Mouse (Mus musculus) forebrain, embryonic 10.5 days (tissue): ENCODE results near the gene Gm10203. TPM values are rescaled to one million over a fixed set of nuclear protein-coding genes. Genes with fewer than 3 reads are reported as not detected.
A peak's percentile ranks its signal among the peaks of the same experiment; 100 is the strongest.
"Not testable (repeated sequence)": the region's sequence is repeated elsewhere in the genome, so short reads cannot be mapped to it uniquely, and the experiment has no call there.

ENCODE experiments used
- DNase-seq: peaks from one replicate; pipeline ENCODE4 v3.0.0-alpha.2; 2017; ENCODE audit warnings: low spot score; ENCODE audit errors: extremely low spot score
- H3K27ac ChIP-seq: fragments of 300-500 bp; sonication (generic); 2 replicates; pipeline ENCODE4 v1.5.1; 2016; ENCODE audit warnings: mild to moderate bottlenecking
- H3K27me3 ChIP-seq: fragments of 300-500 bp; sonication (generic); 2 replicates; pipeline ENCODE4 v1.6.1; 2016; ENCODE audit warnings: mild to moderate bottlenecking; ENCODE audit not compliant: poor library complexity, severe bottlenecking
- H3K36me3 ChIP-seq: fragments of 300-500 bp; sonication (generic); replicated peaks from 2 replicates; pipeline ENCODE4 v1.6.1; 2016; ENCODE audit warnings: mild to moderate bottlenecking, moderate library complexity
- H3K4me1 ChIP-seq: fragments of 300-500 bp; sonication (generic); 2 replicates; pipeline ENCODE4 v1.6.1; 2016
- H3K4me3 ChIP-seq: fragments of 300-500 bp; sonication (generic); 2 replicates; pipeline ENCODE4 v1.5.1; 2016; ENCODE audit warnings: mild to moderate bottlenecking, moderate library complexity
- H3K9me3 ChIP-seq: fragments of 300-500 bp; sonication (generic); 2 replicates; pipeline ENCODE4 v1.6.1; 2016; ENCODE audit warnings: mild to moderate bottlenecking, moderate library complexity
- WGBS: fragments of 180-500 bp; shearing (Covaris S2); methylation state at CpG from one replicate; pipeline ENCODE4 v1.1.7; 2016; 5-methylcytosine and 5-hydroxymethylcytosine counted together
- polyA plus RNA-seq: library from polyadenylated mRNA; unstranded; fragments of >200 nt; fragmentation: Nextera tagmentation; extraction: Ambion mirVana; gene quantifications from 2 replicates; pipeline ENCODE4 v1.2.1, GENCODE M21; 2016

The Gm10203 gene
- polyA plus RNA-seq, 1 experiment from 2014 or later = not detected

GRCm38 (mm10) chr6:149139471-149139870 lies 9.5 kb downstream of the Gm10203 start, which contains the start of gene Etfbkmt:
TSS of gene Etfbkmt (plus strand) at chr6:149139849.
- H3K9me3 ChIP-seq = no peaks in the 10 kb centered on the region; the same call in 1 of the 2 replicates
- no peak within 1 kb of the TSS for H3K27ac ChIP-seq
- no peak for DNase-seq
- no peaks in the 10 kb centered on the region for H3K27me3 ChIP-seq
- H3K36me3 ChIP-seq = peaks cover 14% of the 10 kb centered on the region
- no peak within 1 kb of the TSS for H3K4me3 ChIP-seq
- H3K4me1 ChIP-seq = peaks cover 24% of the 10 kb centered on the region
- 94% methylated on average over 1 of the region's 1 CpGs for WGBS

GRCm38 (mm10) chr6:149141393-149142173 lies 11.6 kb downstream of the Gm10203 start:
- H3K4me3 ChIP-seq = peak overlapping the region; percentile 63

GRCm38 (mm10) chr6:149145143-149145542 lies 15.2 kb downstream of the Gm10203 start:
- Histone ChIP-seq H3K27me3 (no peaks in the 10 kb centered on the region), H3K36me3 (peaks cover 37% of the 10 kb centered on the region), H3K4me1 (peaks cover 10% of the 10 kb centered on the region), H3K9me3 (no peaks in the 10 kb centered on the region; the same call in 1 of the 2 replicates), H3K4me3 (no peak overlapping the region), H3K27ac (no peak overlapping the region)
- 93% methylated on average over 1 of the region's 1 CpGs for WGBS
- DNase-seq = no peak

More at GRCm38 (mm10) chr6:149141393-149142173, 11.6 kb downstream of the Gm10203 start:
- Histone ChIP-seq H3K36me3 (peaks cover 25% of the 10 kb centered on the region), H3K9me3 (no peaks in the 10 kb centered on the region; the same call in 1 of the 2 replicates), H3K27ac (peak overlapping the region; percentile 88), H3K27me3 (no peaks in the 10 kb centered on the region), H3K4me1 (peaks cover 10% of the 10 kb centered on the region)
- WGBS = 7% methylated on average over 36 of the region's 36 CpGs
- DNase-seq = peak; percentile 89

GRCm38 (mm10) chr6:149148436-149149229 lies 18.7 kb downstream of the Gm10203 start:
- Histone ChIP-seq H3K4me1 (no peaks in the 10 kb centered on the region; the same call in none of the 2 replicates), H3K9me3 (no peaks in the 10 kb centered on the region), H3K27me3 (no peaks in the 10 kb centered on the region), H3K27ac (no peak overlapping the region), H3K4me3 (no peak overlapping the region), H3K36me3 (peaks cover 47% of the 10 kb centered on the region)
- WGBS = 93% methylated on average over 7 of the region's 7 CpGs
- no peak for DNase-seq

- no peak for DNase-seq
- Histone ChIP-seq H3K4me3 (no peak overlapping the region), H3K9me3 (no peaks in the 10 kb centered on the region), H3K27me3 (no peaks in the 10 kb centered on the region), H3K27ac (no peak overlapping the region), H3K36me3 (peaks cover 43% of the 10 kb centered on the region), H3K4me1 (peaks cover 14% of the 10 kb centered on the region)
- 90% methylated on average over 2 of the region's 2 CpGs for WGBS
Measured at GRCm38 (mm10) chr6:149152119-149152518, 22.1 kb downstream of the Gm10203 start.

GRCm38 (mm10) chr6:149153473-149154115 lies 23.6 kb downstream of the Gm10203 start:
- Histone ChIP-seq H3K4me1 (peaks cover 14% of the 10 kb centered on the region), H3K9me3 (no peaks in the 10 kb centered on the region), H3K4me3 (no peak overlapping the region), H3K27me3 (no peaks in the 10 kb centered on the region), H3K27ac (peak overlapping the region; percentile 40; the same call in 1 of the 2 replicates), H3K36me3 (peaks cover 52% of the 10 kb centered on the region)
- 45% methylated on average over 6 of the region's 6 CpGs for WGBS
- no peak for DNase-seq

- H3K36me3 ChIP-seq = peaks cover 58% of the 10 kb centered on the region
- no peaks in the 10 kb centered on the region for H3K27me3 ChIP-seq
- peaks cover 14% of the 10 kb centered on the region for H3K4me1 ChIP-seq
- WGBS = 22% methylated on average over 8 of the region's 8 CpGs
- no peaks in the 10 kb centered on the region for H3K9me3 ChIP-seq
- DNase-seq = no peak
- no peak overlapping the region for H3K4me3 ChIP-seq
- peak overlapping the region; percentile 49 for H3K27ac ChIP-seq
Measured at GRCm38 (mm10) chr6:149154116-149155030, 24.4 kb downstream of the Gm10203 start.

GRCm38 (mm10) chr6:149155031-149155841 lies 25.3 kb downstream of the Gm10203 start:
- Histone ChIP-seq H3K9me3 (no peaks in the 10 kb centered on the region), H3K36me3 (peaks cover 63% of the 10 kb centered on the region), H3K27me3 (no peaks in the 10 kb centered on the region), H3K27ac (peak overlapping the region; percentile 49; the same call in 1 of the 2 replicates), H3K4me1 (peaks cover 14% of the 10 kb centered on the region), H3K4me3 (no peak overlapping the region)
- 75% methylated on average over 3 of the region's 3 CpGs for WGBS
- DNase-seq = no peak

GRCm38 (mm10) chr6:149167038-149167437 lies 37.1 kb downstream of the Gm10203 start:
- not testable (repeated sequence) for H3K27me3 ChIP-seq, DNase-seq, H3K27ac ChIP-seq, H3K4me1 ChIP-seq, H3K9me3 ChIP-seq, H3K4me3 ChIP-seq
- H3K36me3 ChIP-seq = peaks cover 86% of the 10 kb centered on the region
- 87% methylated on average over 3 of the region's 4 CpGs for WGBS

GRCm38 (mm10) chr6:149167672-149168071 lies 37.7 kb downstream of the Gm10203 start:
- Histone ChIP-seq H3K36me3 (peaks cover 80% of the 10 kb centered on the region), H3K9me3 (no peaks in the 10 kb centered on the region), H3K4me3 (no peak overlapping the region), H3K27me3 (no peaks in the 10 kb centered on the region), H3K27ac (no peak overlapping the region), H3K4me1 (no peaks in the 10 kb centered on the region)
- DNase-seq = no peak
- 97% methylated on average over 1 of the region's 1 CpGs for WGBS

GRCm38 (mm10) chr6:149168436-149168835 lies 38.5 kb downstream of the Gm10203 start:
- no peaks in the 10 kb centered on the region for H3K4me1 ChIP-seq
- no peak for DNase-seq
- H3K27me3 ChIP-seq = no peaks in the 10 kb centered on the region
- H3K4me3 ChIP-seq = no peak overlapping the region
- peaks cover 79% of the 10 kb centered on the region for H3K36me3 ChIP-seq
- no peak overlapping the region for H3K27ac ChIP-seq
- WGBS = 91% methylated on average over 2 of the region's 2 CpGs
- H3K9me3 ChIP-seq = no peaks in the 10 kb centered on the region
